Mouse (Mus musculus): ENCODE measurements at regions not wholly inside any gene's neighbourhood (a gene's known extent, or its start where the extent isn't known, plus 50 kb on each side); places are given as distances from the start of the nearest gene placed in this dataset.

- 77% methylated on average over 2 of the region's 2 CpGs for WGBS
- no peaks in the 10 kb centered on the region for H3K27me3 ChIP-seq (replicated peaks)
- no peaks in the 10 kb centered on the region for H3K9me3 ChIP-seq
- H3K4me2 ChIP-seq (replicated peaks): no peak overlapping the region
- H3K4me1 ChIP-seq: peaks cover 9% of the 10 kb centered on the region; the same call in 1 of the 2 replicates
- H3K4me3 ChIP-seq: no peak overlapping the region
- ATAC-seq (ENCODE audit: low FRiP score, low read depth): no peak
- H3K27ac ChIP-seq: no peak overlapping the region
- H3K36me3 ChIP-seq: no peaks in the 10 kb centered on the region
- no peak overlapping the region for H3K9ac ChIP-seq
Measured at GRCm38 (mm10) chr15:36719241-36719640, 288.3 kb downstream of the Zfp706 start.

- H3K9me3 ChIP-seq: no peaks in the 10 kb centered on the region
- no peak overlapping the region for H3K4me3 ChIP-seq
- ATAC-seq (ENCODE audit: low FRiP score, low read depth): no peak
- H3K36me3 ChIP-seq: no peaks in the 10 kb centered on the region
- no peak overlapping the region for H3K4me2 ChIP-seq (replicated peaks)
- H3K9ac ChIP-seq: no peak overlapping the region
- H3K27me3 ChIP-seq (replicated peaks): no peaks in the 10 kb centered on the region
- no peak overlapping the region for H3K27ac ChIP-seq
- WGBS: 82% methylated on average over 6 of the region's 6 CpGs
- H3K4me1 ChIP-seq: peaks cover 9% of the 10 kb centered on the region; the same call in 1 of the 2 replicates
Measured at GRCm38 (mm10) chr15:36717835-36718234, 289.7 kb downstream of the Zfp706 start.

DNA sequence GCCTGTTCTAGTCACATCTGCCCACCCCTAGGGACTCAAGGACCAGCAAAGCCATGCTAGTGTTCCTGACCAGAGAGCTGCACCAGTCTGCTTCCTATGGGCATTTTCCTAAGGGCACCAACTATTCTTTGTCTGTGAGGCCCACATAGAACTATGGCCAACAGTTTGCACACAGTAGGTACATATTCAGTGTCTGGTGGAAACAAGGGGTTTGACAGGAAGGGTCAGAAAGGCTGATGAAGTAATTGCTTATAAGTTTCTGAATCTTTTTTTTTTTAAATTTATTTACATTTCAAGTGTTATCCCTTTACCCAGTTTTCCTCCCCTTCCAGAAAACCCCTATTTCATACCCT lies 290.9 kb downstream of the Zfp706 start:
- Histone ChIP-seq H3K4me2 (replicated peaks) (no peak overlapping the region), H3K4me3 (no peak overlapping the region), H3K27ac (no peak overlapping the region), H3K9me3 (no peaks in the 10 kb centered on the region), H3K4me1 (0 out of 2 replicates have a peak, but pooled peaks cover 4% of the 10 kb centered on the region), H3K36me3 (no peaks in the 10 kb centered on the region), H3K9ac (no peak overlapping the region), H3K27me3 (replicated peaks) (no peaks in the 10 kb centered on the region)
- ATAC-seq (ENCODE audit: low FRiP score, low read depth): no peak

GRCm38 (mm10) chr15:36715745-36716685 lies 291.6 kb downstream of the Zfp706 start:
- 0 out of 2 replicates have a peak overlapping the region, but pooled peaks have one; percentile 1 for H3K9ac ChIP-seq
- H3K4me1 ChIP-seq: 0 out of 2 replicates have a peak, but pooled peaks cover 4% of the 10 kb centered on the region
- no peaks in the 10 kb centered on the region for H3K36me3 ChIP-seq
- peak overlapping the region; percentile 5; the same call in 1 of the 2 replicates for H3K27ac ChIP-seq
- H3K27me3 ChIP-seq (replicated peaks): no peaks in the 10 kb centered on the region
- no peaks in the 10 kb centered on the region for H3K9me3 ChIP-seq
- H3K4me3 ChIP-seq: no peak overlapping the region
- peak overlapping the region; percentile 45 for H3K4me2 ChIP-seq (replicated peaks)
- 25% methylated on average over 26 of the region's 26 CpGs for WGBS
- peak; percentile 77 for ATAC-seq (ENCODE audit: low FRiP score, low read depth)

DNA sequence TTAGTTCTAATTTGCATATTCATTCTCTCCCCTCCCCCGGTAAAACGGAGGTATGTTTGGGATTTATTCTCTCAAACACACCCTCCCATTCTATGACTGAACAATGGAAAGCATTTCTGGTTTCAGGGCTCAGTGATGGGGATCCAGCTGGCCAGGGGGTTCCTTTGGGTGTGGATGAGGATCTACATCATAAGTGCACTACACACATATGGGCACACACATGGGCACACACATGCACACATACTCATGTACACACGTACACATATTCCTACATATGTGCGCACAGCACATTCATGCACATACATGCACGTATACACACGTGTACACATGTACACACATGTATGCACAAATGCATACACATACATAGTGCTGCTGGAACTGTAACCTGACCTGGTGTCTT lies 292.4 kb downstream of the Zfp706 start:
- H3K9ac ChIP-seq: no peak overlapping the region
- 0 out of 2 replicates have a peak, but pooled peaks cover 4% of the 10 kb centered on the region for H3K4me1 ChIP-seq
- H3K27ac ChIP-seq: no peak overlapping the region
- H3K9me3 ChIP-seq: no peaks in the 10 kb centered on the region
- 92% methylated on average over 6 of the region's 6 CpGs for WGBS
- ATAC-seq (ENCODE audit: low FRiP score, low read depth): no peak
- H3K27me3 ChIP-seq (replicated peaks): no peaks in the 10 kb centered on the region
- H3K4me2 ChIP-seq (replicated peaks): no peak overlapping the region
- no peak overlapping the region for H3K4me3 ChIP-seq
- H3K36me3 ChIP-seq: no peaks in the 10 kb centered on the region

DNA sequence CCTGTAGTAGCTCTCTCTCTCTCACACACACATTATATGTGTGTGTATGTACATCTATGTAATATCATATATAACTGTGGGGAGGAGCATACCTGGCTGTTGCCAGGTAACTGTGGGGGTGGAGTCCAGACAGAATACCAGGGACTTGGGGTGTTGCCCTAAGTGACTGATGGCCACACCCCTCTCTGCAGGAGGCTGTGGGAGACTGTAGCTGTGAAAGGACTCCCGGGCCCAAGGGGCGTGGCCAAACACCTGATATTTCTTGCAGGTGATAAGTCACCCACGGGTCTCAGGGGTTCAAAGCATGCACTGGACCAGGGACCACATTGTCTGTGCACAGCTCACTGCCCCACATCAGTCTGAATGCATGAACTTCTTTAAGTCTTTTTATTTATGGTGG lies 297.8 kb downstream of the Zfp706 start:
- no peak overlapping the region for H3K9ac ChIP-seq
- no peaks in the 10 kb centered on the region for H3K27me3 ChIP-seq (replicated peaks)
- H3K36me3 ChIP-seq: no peaks in the 10 kb centered on the region
- no peaks in the 10 kb centered on the region for H3K4me1 ChIP-seq
- no peak for ATAC-seq (ENCODE audit: low FRiP score, low read depth)
- H3K4me2 ChIP-seq (replicated peaks): no peak overlapping the region
- no peak overlapping the region for H3K4me3 ChIP-seq
- H3K9me3 ChIP-seq: no peaks in the 10 kb centered on the region
- H3K27ac ChIP-seq: no peak overlapping the region
- 67% methylated on average over 3 of the region's 3 CpGs for WGBS

GRCm38 (mm10) chr15:36708471-36708870 lies 299.1 kb downstream of the Zfp706 start:
- H3K4me2 ChIP-seq (replicated peaks): no peak overlapping the region
- no peaks in the 10 kb centered on the region for H3K36me3 ChIP-seq
- no peaks in the 10 kb centered on the region for H3K27me3 ChIP-seq (replicated peaks)
- no peaks in the 10 kb centered on the region for H3K4me1 ChIP-seq
- H3K4me3 ChIP-seq: no peak overlapping the region
- ATAC-seq (ENCODE audit: low FRiP score, low read depth): 0 out of 2 replicates have a peak, but pooled peaks have one; percentile 65
- WGBS: 10% methylated on average over 3 of the region's 3 CpGs
- no peak overlapping the region for H3K27ac ChIP-seq
- H3K9me3 ChIP-seq: no peaks in the 10 kb centered on the region
- no peak overlapping the region for H3K9ac ChIP-seq

DNA sequence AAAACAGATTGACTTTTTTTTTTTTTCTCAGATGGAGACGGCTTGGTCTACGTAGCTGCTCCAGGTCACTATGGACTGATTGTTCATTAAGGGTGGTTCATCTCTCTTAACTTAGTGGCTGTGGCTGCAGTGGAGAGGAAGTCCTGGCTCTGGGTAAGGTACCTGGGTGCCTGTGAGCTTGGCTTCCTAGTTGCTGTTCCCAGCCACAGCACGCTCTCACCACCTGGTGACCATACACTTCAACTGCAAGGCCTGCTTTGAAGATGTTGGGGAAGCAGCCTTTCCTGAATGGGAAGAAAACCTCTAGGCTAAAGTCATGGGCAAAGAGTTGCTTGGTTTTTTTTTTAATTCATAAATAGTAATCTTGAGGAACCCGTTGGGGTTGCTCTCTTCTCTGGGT lies 301.6 kb downstream of the Zfp706 start:
- Histone ChIP-seq H3K9ac (no peak overlapping the region), H3K27me3 (replicated peaks) (no peaks in the 10 kb centered on the region), H3K4me2 (replicated peaks) (no peak overlapping the region), H3K27ac (no peak overlapping the region), H3K36me3 (no peaks in the 10 kb centered on the region), H3K4me3 (no peak overlapping the region), H3K9me3 (no peaks in the 10 kb centered on the region), H3K4me1 (no peaks in the 10 kb centered on the region)
- WGBS: 23% methylated on average over 4 of the region's 4 CpGs
- no peak for ATAC-seq (ENCODE audit: low FRiP score, low read depth)

GRCm38 (mm10) chr15:36705391-36705790 lies 302.2 kb downstream of the Zfp706 start:
- Histone ChIP-seq H3K4me1 (no peaks in the 10 kb centered on the region), H3K27me3 (replicated peaks) (no peaks in the 10 kb centered on the region), H3K4me3 (no peak overlapping the region), H3K9ac (no peak overlapping the region), H3K36me3 (no peaks in the 10 kb centered on the region), H3K4me2 (replicated peaks) (no peak overlapping the region), H3K9me3 (no peaks in the 10 kb centered on the region), H3K27ac (no peak overlapping the region)
- WGBS: 39% methylated on average over 2 of the region's 2 CpGs
- ATAC-seq (ENCODE audit: low FRiP score, low read depth): no peak

GRCm38 (mm10) chr15:36701846-36702245 lies 305.7 kb downstream of the Zfp706 start:
- no peak for ATAC-seq (ENCODE audit: low FRiP score, low read depth)
- no peaks in the 10 kb centered on the region for H3K4me1 ChIP-seq
- no peaks in the 10 kb centered on the region for H3K9me3 ChIP-seq
- 51% methylated on average over 8 of the region's 8 CpGs for WGBS
- no peaks in the 10 kb centered on the region for H3K27me3 ChIP-seq (replicated peaks)
- no peak overlapping the region for H3K4me2 ChIP-seq (replicated peaks)
- H3K27ac ChIP-seq: no peak overlapping the region
- H3K36me3 ChIP-seq: no peaks in the 10 kb centered on the region
- H3K9ac ChIP-seq: no peak overlapping the region
- no peak overlapping the region for H3K4me3 ChIP-seq

GRCm38 (mm10) chr15:36700196-36700595 lies 307.4 kb downstream of the Zfp706 start:
- no peaks in the 10 kb centered on the region for H3K4me1 ChIP-seq
- no peak overlapping the region for H3K9ac ChIP-seq
- no peaks in the 10 kb centered on the region for H3K9me3 ChIP-seq
- no peak overlapping the region for H3K4me2 ChIP-seq (replicated peaks)
- H3K36me3 ChIP-seq: no peaks in the 10 kb centered on the region
- H3K27me3 ChIP-seq (replicated peaks): no peaks in the 10 kb centered on the region
- no peak overlapping the region for H3K27ac ChIP-seq
- no peak overlapping the region for H3K4me3 ChIP-seq
- WGBS: 87% methylated on average over 5 of the region's 5 CpGs
- ATAC-seq (ENCODE audit: low FRiP score, low read depth): no peak

DNA sequence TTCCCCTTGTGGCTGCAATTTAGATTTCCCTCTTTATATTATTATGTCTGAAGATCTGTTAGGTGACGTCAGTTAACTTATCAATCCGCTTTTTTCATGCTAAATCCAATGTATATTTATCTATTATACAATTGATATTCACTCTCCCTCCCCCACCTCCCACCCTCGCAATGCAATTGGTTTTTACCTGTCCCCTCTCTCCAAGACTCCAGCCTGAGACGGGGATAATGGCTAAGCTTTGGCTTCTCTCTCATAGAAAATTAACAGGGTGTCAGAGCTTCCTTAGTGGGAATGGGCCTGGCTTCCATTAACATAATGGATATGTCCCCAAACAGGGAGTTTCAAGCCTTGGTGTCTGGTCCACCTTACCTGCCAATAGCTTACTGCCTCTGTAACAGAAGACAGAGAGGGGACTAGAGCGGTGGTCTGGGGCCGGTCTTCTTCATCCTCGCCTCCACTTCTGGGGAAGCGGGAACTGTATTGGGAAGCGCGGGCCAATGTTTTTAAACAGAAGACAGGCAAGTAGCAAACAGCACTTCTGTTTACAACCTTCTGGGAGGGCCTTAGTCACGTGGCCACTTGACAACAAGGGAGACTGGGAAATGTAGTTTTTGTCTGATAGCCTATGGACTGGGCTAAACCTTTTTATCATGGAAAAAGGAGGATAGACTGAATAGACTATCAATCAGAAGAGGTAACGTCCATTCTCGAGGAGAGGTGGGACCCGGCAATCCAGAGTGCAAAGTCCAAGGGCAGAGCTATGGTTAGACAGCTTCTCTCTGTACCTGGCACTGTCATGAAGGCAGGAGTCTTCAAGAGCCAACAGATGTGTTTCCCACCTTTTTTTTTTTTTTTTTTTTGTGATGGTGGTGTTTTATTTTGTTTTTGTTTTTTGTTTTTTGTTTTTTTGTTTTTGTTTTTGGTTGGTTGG lies 312.1 kb downstream of the Zfp706 start:
- Histone ChIP-seq H3K4me3 (peak overlapping the region; percentile 37), H3K36me3 (no peaks in the 10 kb centered on the region), H3K27ac (no peak overlapping the region), H3K9ac (0 out of 2 replicates have a peak overlapping the region, but pooled peaks have one; percentile 30), H3K9me3 (no peaks in the 10 kb centered on the region), H3K27me3 (replicated peaks) (no peaks in the 10 kb centered on the region), H3K4me2 (replicated peaks) (peak overlapping the region; percentile 63), H3K4me1 (no peaks in the 10 kb centered on the region; the same call in 1 of the 2 replicates)
- 24% methylated on average over 14 of the region's 14 CpGs for WGBS
- peak; percentile 90 for ATAC-seq (ENCODE audit: low FRiP score, low read depth)
